Mouse (Mus musculus): ENCODE measurements at regions not wholly inside any gene's neighbourhood (a gene's known extent, or its start where the extent isn't known, plus 50 kb on each side); places are given as distances from the start of the nearest gene placed in this dataset.

- no peak for TF ChIP-seq CTCF (conservative IDR thresholded peaks at IDR 0.05 in 1 of 2, IDR thresholded peaks at IDR 0.05 in 1 of 2; ENCODE audit: low read depth in 2 of 2, low read length in 2 of 2)
- TF ChIP-seq RAD21 (IDR thresholded peaks at IDR 0.05; ENCODE audit: low read depth, low read length) = no peak
- no peak for TF ChIP-seq MAX (IDR thresholded peaks at IDR 0.05; ENCODE audit: low read length)
- no peak for TF ChIP-seq SIN3A (IDR thresholded peaks at IDR 0.05; ENCODE audit: low read length)
- TF ChIP-seq CHD1 (IDR thresholded peaks at IDR 0.05; ENCODE audit: low read depth, low read length) = no peak
- TF ChIP-seq JUN (IDR thresholded peaks at IDR 0.05; ENCODE audit: insufficient read depth, low read depth, low read length) = no peak
- TF ChIP-seq POLR2A (IDR thresholded peaks at IDR 0.05; ENCODE audit: low read depth, low read length) = no peak
- no peak for TF ChIP-seq HCFC1 (IDR thresholded peaks at IDR 0.05; ENCODE audit: low read depth, low read length)
Measured at GRCm38 (mm10) chr1:88575917-88576669, 66.2 kb upstream of the Glrp1 start.
